29 mouse cellular contexts compared by ENCODE assay signal in the genomic region with DNA sequence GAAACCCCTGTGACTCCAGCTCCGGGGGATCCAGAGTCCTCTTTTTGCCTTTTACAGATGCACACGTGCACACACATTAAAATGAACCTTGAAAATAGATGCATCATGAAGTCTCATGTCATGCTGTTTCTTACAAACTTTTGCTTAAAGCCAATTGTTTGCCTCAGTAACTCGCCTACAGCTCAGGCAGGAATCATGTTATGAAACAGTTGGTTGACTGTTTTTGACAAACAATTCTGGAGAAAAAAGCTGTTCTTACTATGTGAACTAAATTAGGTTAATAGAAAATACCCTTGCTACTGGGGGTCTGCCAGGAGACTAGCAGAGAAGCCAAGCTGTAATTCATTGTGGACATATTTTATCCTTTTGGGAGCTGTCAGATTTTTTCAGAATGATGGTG. TPM values are rescaled to one million over a fixed set of nuclear protein-coding genes. Genes with fewer than 3 reads are reported as not detected.
A peak's percentile ranks its signal among the peaks of the same experiment; 100 is the strongest.
DNase-seq lines count a peak whose midpoint lies in the region; ATAC-seq and TF ChIP-seq lines count a peak whose summit lies in the region.
"Had no signal": no experiment of that assay in that cellular context is flagged by ENCODE, and none has a peak within 500 bp of the region (broad histone marks: within the 10 kb centered on the region; RNA-seq: fewer than 3 reads in every experiment).

No protein-coding gene starts in this region.

- H3K4me2 ChIP-seq in forebrain, postnatal 0 days (ENCODE audit: low read depth) = no peak overlapping the region
- H3K4me2 ChIP-seq in forebrain, embryonic 15.5 days (replicated peaks) = no peak overlapping the region
- no peak overlapping the region for H3K4me2 ChIP-seq in lung, embryonic 15.5 days
- H3K4me2 ChIP-seq in lung, postnatal 0 days (replicated peaks; ENCODE audit: low read depth, low read length) = no peak overlapping the region
- H3K4me2 ChIP-seq: embryonic facial prominence, embryonic 13.5 days; embryonic facial prominence, embryonic 15.5 days; forebrain, embryonic 12.5 days had no signal

- 54% methylated on average over 3 of the region's 3 CpGs for WGBS in forebrain, postnatal 0 days
- WGBS in forebrain, embryonic 15.5 days = 58% methylated on average over 3 of the region's 3 CpGs
- WGBS in lung, embryonic 15.5 days = 67% methylated on average over 3 of the region's 3 CpGs
- 63% methylated on average over 3 of the region's 3 CpGs for WGBS in lung, postnatal 0 days

- no peaks in the 10 kb centered on the region for H3K36me3 ChIP-seq in forebrain, postnatal 0 days (ENCODE audit: insufficient read depth)
- no peaks in the 10 kb centered on the region for H3K36me3 ChIP-seq in forebrain, embryonic 15.5 days
- H3K36me3 ChIP-seq in lung, embryonic 15.5 days = no peaks in the 10 kb centered on the region
- H3K36me3 ChIP-seq in lung, postnatal 0 days (ENCODE audit: insufficient read depth, low read length) = no peaks in the 10 kb centered on the region
- H3K36me3 ChIP-seq: embryonic facial prominence, embryonic 13.5 days; embryonic facial prominence, embryonic 15.5 days; forebrain, embryonic 10.5 days; forebrain, embryonic 12.5 days; G1E had no signal

- TF ChIP-seq EP300 in lung, postnatal 0 days (IDR thresholded peaks at IDR 0.05) = no peak

- no peak overlapping the region for H3K9ac ChIP-seq in forebrain, postnatal 0 days
- no peak overlapping the region for H3K9ac ChIP-seq in forebrain, embryonic 15.5 days (replicated peaks)
- no peak overlapping the region for H3K9ac ChIP-seq in lung, embryonic 15.5 days
- no peak overlapping the region for H3K9ac ChIP-seq in lung, postnatal 0 days (replicated peaks; ENCODE audit: low read depth)
- H3K9ac ChIP-seq: embryonic facial prominence, embryonic 13.5 days; embryonic facial prominence, embryonic 15.5 days; forebrain, embryonic 12.5 days had no signal

- no peak for DNase-seq in forebrain, postnatal 0 days
- no peak for DNase-seq in lung, postnatal 36 days
- DNase-seq in lung, postnatal 0 days (ENCODE audit: low spot score) = no peak
- no peak for DNase-seq in lung, adult 18-20 months
- DNase-seq: adrenal gland, adult 2 months; adrenal gland, postnatal 10 days; adrenal gland, postnatal 25 days; B cell, adult 2 months; cerebellum, adult 11 months; cerebellum, adult 18-20 months; cerebellum, adult 8-10 months; cerebellum, adult 9-11 months; cerebellum, postnatal 14 days; cerebellum, postnatal 36 days; embryo, embryonic 11 days had no signal

- H3K9me3 ChIP-seq in forebrain, postnatal 0 days (ENCODE audit: low read length) = no peaks in the 10 kb centered on the region
- no peaks in the 10 kb centered on the region for H3K9me3 ChIP-seq in forebrain, embryonic 15.5 days
- no peaks in the 10 kb centered on the region for H3K9me3 ChIP-seq in lung, embryonic 15.5 days
- no peaks in the 10 kb centered on the region for H3K9me3 ChIP-seq in lung, postnatal 0 days (ENCODE audit: low read length)
- H3K9me3 ChIP-seq: embryonic facial prominence, embryonic 13.5 days; embryonic facial prominence, embryonic 15.5 days; forebrain, embryonic 10.5 days; forebrain, embryonic 12.5 days; G1E had no signal

- H3K4me3 ChIP-seq in forebrain, postnatal 0 days (ENCODE audit: low read depth, low read length) = no peak overlapping the region
- H3K4me3 ChIP-seq in forebrain, embryonic 15.5 days = no peak overlapping the region
- H3K4me3 ChIP-seq in lung, embryonic 15.5 days = no peak overlapping the region
- H3K4me3 ChIP-seq in lung, postnatal 0 days (ENCODE audit: low read depth, low read length) = no peak overlapping the region
- H3K4me3 ChIP-seq: embryonic facial prominence, embryonic 13.5 days; embryonic facial prominence, embryonic 15.5 days; erythroblast, embryonic 14.5 days; forebrain, embryonic 10.5 days; forebrain, embryonic 12.5 days had no signal

- 0 out of 2 replicates have a peak, but pooled peaks have one; percentile 16 for ATAC-seq in forebrain, postnatal 0 days
- no peak for ATAC-seq in forebrain, embryonic 15.5 days (replicated peaks)
- no peak for ATAC-seq in lung, embryonic 15.5 days (ENCODE audit: borderline replicate concordance, extremely low read depth, low FRiP score, low TSS enrichment)
- no peak for ATAC-seq in lung, postnatal 0 days
- ATAC-seq: activated CD4-positive, CD25-positive, alpha-beta regulatory T cell, adult 4 months; CD4-positive, CD25-positive, alpha-beta regulatory T cell, adult 4 months; forebrain, embryonic 14.5 days; Patski had no signal

- H3K27ac ChIP-seq in forebrain, postnatal 0 days (ENCODE audit: low read depth, low read length) = no peak overlapping the region
- H3K27ac ChIP-seq in forebrain, embryonic 15.5 days (replicated peaks) = no peak overlapping the region
- H3K27ac ChIP-seq in lung, embryonic 15.5 days = peak overlapping the region; percentile 50
- peak overlapping the region; percentile 47 for H3K27ac ChIP-seq in lung, postnatal 0 days (ENCODE audit: low read length)
- H3K27ac ChIP-seq: embryonic facial prominence, embryonic 13.5 days; embryonic facial prominence, embryonic 15.5 days; forebrain, embryonic 10.5 days; forebrain, embryonic 12.5 days had no signal

- TF ChIP-seq CTCF in forebrain, postnatal 0 days (IDR thresholded peaks at IDR 0.05; ENCODE audit: low read depth) = no peak
- TF ChIP-seq CTCF in lung, postnatal 0 days (IDR thresholded peaks at IDR 0.05) = no peak

- no peaks in the 10 kb centered on the region for H3K27me3 ChIP-seq in forebrain, postnatal 0 days (ENCODE audit: insufficient read depth, low read length)
- H3K27me3 ChIP-seq in forebrain, embryonic 15.5 days = no peaks in the 10 kb centered on the region
- H3K27me3 ChIP-seq in lung, embryonic 15.5 days = no peaks in the 10 kb centered on the region
- H3K27me3 ChIP-seq in lung, postnatal 0 days (replicated peaks; ENCODE audit: insufficient read depth, low read length) = no peaks in the 10 kb centered on the region
- H3K27me3 ChIP-seq: CH12.LX; embryonic facial prominence, embryonic 13.5 days; embryonic facial prominence, embryonic 15.5 days; forebrain, embryonic 12.5 days; Patski had no signal

- H3K4me1 ChIP-seq in forebrain, postnatal 0 days (ENCODE audit: insufficient read depth) = no peaks in the 10 kb centered on the region
- H3K4me1 ChIP-seq in forebrain, embryonic 15.5 days = no peaks in the 10 kb centered on the region; the same call in 1 of the 2 replicates
- H3K4me1 ChIP-seq in lung, embryonic 15.5 days = no peaks in the 10 kb centered on the region
- no peaks in the 10 kb centered on the region for H3K4me1 ChIP-seq in lung, postnatal 0 days (ENCODE audit: insufficient read depth, low read depth, low read length)
- H3K4me1 ChIP-seq: embryonic facial prominence, embryonic 13.5 days; embryonic facial prominence, embryonic 15.5 days had no signal

RNA-seq across cellular contexts. Expression of a gene that starts 8.8 kb away (rescaled TPM):
- 0.23 and 1.3 TPM in 2 replicates for total RNA-seq in forebrain, postnatal 0 days (2014; rRNA removed)
- 0.44 and 0.73 TPM in 2 replicates for polyA plus RNA-seq in forebrain, postnatal 0 days (2015; fragmentation: Nextera tagmentation; extraction: Ambion mirVana)
- 1.1 and 1.8 TPM in 2 replicates for polyA plus RNA-seq in forebrain, embryonic 15.5 days (2015; fragmentation: Nextera tagmentation; extraction: Ambion mirVana)
- polyA plus RNA-seq in lung, embryonic 15.5 days (2015; fragmentation: Nextera tagmentation; extraction: Ambion mirVana) = 1.1 and 1.5 TPM in 2 replicates
- 16.2 and 18.4 TPM in 2 replicates for polyA plus RNA-seq in lung, postnatal 0 days (2015; fragmentation: Nextera tagmentation; extraction: Ambion mirVana)
- total RNA-seq: G1E had no signal
- polyA plus RNA-seq: erythroblast, embryonic 14.5 days; G1E had no signal

RNA-seq across cellular contexts. Expression of a gene that starts 8.9 kb away (rescaled TPM):
- total RNA-seq in forebrain, postnatal 0 days (2014; rRNA removed) = 18.1 and 19.6 TPM in 2 replicates
- polyA plus RNA-seq in forebrain, postnatal 0 days (2015; fragmentation: Nextera tagmentation; extraction: Ambion mirVana) = 62.4 and 76.9 TPM in 2 replicates
- polyA plus RNA-seq in forebrain, embryonic 15.5 days (2015; fragmentation: Nextera tagmentation; extraction: Ambion mirVana) = 191 and 209 TPM in 2 replicates
- 111 and 114 TPM in 2 replicates for polyA plus RNA-seq in lung, embryonic 15.5 days (2015; fragmentation: Nextera tagmentation; extraction: Ambion mirVana)
- 38.8 and 44.6 TPM in 2 replicates for polyA plus RNA-seq in lung, postnatal 0 days (2015; fragmentation: Nextera tagmentation; extraction: Ambion mirVana)

RNA-seq across cellular contexts. Expression of a gene that starts 27.0 kb away (rescaled TPM):
- total RNA-seq in forebrain, postnatal 0 days (2014; rRNA removed) = not detected in 2 replicates
- polyA plus RNA-seq in forebrain, postnatal 0 days (2015; fragmentation: Nextera tagmentation; extraction: Ambion mirVana) = 0.27 and 0.59 TPM in 2 replicates
- polyA plus RNA-seq in forebrain, embryonic 15.5 days (2015; fragmentation: Nextera tagmentation; extraction: Ambion mirVana) = 0.87 and 1.6 TPM in 2 replicates
- polyA plus RNA-seq in lung, embryonic 15.5 days (2015; fragmentation: Nextera tagmentation; extraction: Ambion mirVana) = 0.77 and 0.89 TPM in 2 replicates
- 0.70 and 0.95 TPM in 2 replicates for polyA plus RNA-seq in lung, postnatal 0 days (2015; fragmentation: Nextera tagmentation; extraction: Ambion mirVana)
- total RNA-seq: common myeloid progenitor, adult 5-6 weeks had no signal
- polyA plus RNA-seq: activated CD4-positive, CD25-positive, alpha-beta regulatory T cell, adult 4 months; erythroblast, embryonic 14.5 days; G1E had no signal

RNA-seq across cellular contexts. Expression of a gene that starts 52.9 kb away (rescaled TPM):
- total RNA-seq in forebrain, postnatal 0 days (2014; rRNA removed) = 50.9 and 55.6 TPM in 2 replicates
- 43.7 and 58.6 TPM in 2 replicates for polyA plus RNA-seq in forebrain, postnatal 0 days (2015; fragmentation: Nextera tagmentation; extraction: Ambion mirVana)
- 58.3 and 63.6 TPM in 2 replicates for polyA plus RNA-seq in forebrain, embryonic 15.5 days (2015; fragmentation: Nextera tagmentation; extraction: Ambion mirVana)
- polyA plus RNA-seq in lung, embryonic 15.5 days (2015; fragmentation: Nextera tagmentation; extraction: Ambion mirVana) = 19.1 and 21.9 TPM in 2 replicates
- polyA plus RNA-seq in lung, postnatal 0 days (2015; fragmentation: Nextera tagmentation; extraction: Ambion mirVana) = 13.9 and 14.5 TPM in 2 replicates
- polyA plus RNA-seq: erythroblast, embryonic 14.5 days had no signal

Comparison
In these comparisons a context has a peak if more than half of its experiments do, and no peak if none do; other contexts are left out.
1. H3K27ac ChIP-seq: peak in lung, embryonic 15.5 days (single experiment) and lung, postnatal 0 days (single experiment); none in forebrain, postnatal 0 days (single experiment) and forebrain, embryonic 15.5 days (single experiment).